Mouse (Mus musculus): ENCODE data around the gene Medag. TPM values are rescaled to one million over a fixed set of nuclear protein-coding genes. Genes with fewer than 3 reads are reported as not detected.
A peak's percentile ranks its signal among the peaks of the same experiment; 100 is the strongest.

The Medag gene
- polyA plus RNA-seq, 1 experiment from 2014 or later, result 6.8 TPM

DNA sequence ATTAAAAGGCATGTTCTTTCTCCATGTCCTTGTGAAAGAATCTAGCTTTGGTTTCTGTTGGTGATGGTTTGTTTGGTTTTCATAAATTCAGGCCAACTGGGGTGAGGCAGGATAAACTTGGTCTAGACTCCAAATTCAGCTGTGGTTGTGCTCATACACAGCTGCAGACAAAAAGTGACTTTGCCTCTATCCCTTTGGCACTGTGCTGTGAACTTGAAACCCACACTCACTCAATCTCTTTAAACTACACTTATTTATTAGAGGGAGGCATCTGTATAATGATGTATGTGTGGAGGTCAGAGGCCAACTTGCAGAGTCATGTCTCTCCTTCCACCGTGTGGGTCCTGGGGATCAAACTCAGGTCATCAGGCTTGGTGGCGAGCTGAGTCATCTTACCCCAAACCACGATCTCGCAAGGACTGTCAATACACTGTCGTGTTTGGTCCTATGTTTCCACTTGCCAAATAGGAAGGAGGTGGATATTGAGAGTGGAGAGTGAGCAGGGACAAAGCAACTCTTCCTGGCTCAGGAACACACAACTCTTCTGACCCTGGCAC is 25.2 kb upstream of the Medag start:
- H3K36me3 ChIP-seq, result no peaks in the 10 kb centered on the region
- H3K27me3 ChIP-seq, result no peaks in the 10 kb centered on the region
- no peak overlapping the region for H3K9ac ChIP-seq
- no peak overlapping the region for H3K4me2 ChIP-seq
- no peak for ATAC-seq (ENCODE audit: low FRiP score, low read depth)
- 88% methylated on average over 5 of the region's 5 CpGs for WGBS
- peaks cover 3% of the 10 kb centered on the region for H3K4me1 ChIP-seq (replicated peaks)
- no peak overlapping the region for H3K27ac ChIP-seq (replicated peaks)
- H3K9me3 ChIP-seq, result no peaks in the 10 kb centered on the region
- no peak overlapping the region for H3K4me3 ChIP-seq

- no peak overlapping the region for H3K27ac ChIP-seq (replicated peaks)
- no peaks in the 10 kb centered on the region for H3K9me3 ChIP-seq
- no peaks in the 10 kb centered on the region for H3K27me3 ChIP-seq
- no peaks in the 10 kb centered on the region for H3K36me3 ChIP-seq
- WGBS, result 82% methylated on average over 5 of the region's 5 CpGs
- no peak overlapping the region for H3K4me3 ChIP-seq
- no peak for ATAC-seq (ENCODE audit: low FRiP score, low read depth)
- no peaks in the 10 kb centered on the region for H3K4me1 ChIP-seq (replicated peaks)
- H3K4me2 ChIP-seq, result no peak overlapping the region
- no peak overlapping the region for H3K9ac ChIP-seq
These were observed 22.6 kb upstream of the Medag start for GRCm38 (mm10) chr5:149388947-149389346.

DNA sequence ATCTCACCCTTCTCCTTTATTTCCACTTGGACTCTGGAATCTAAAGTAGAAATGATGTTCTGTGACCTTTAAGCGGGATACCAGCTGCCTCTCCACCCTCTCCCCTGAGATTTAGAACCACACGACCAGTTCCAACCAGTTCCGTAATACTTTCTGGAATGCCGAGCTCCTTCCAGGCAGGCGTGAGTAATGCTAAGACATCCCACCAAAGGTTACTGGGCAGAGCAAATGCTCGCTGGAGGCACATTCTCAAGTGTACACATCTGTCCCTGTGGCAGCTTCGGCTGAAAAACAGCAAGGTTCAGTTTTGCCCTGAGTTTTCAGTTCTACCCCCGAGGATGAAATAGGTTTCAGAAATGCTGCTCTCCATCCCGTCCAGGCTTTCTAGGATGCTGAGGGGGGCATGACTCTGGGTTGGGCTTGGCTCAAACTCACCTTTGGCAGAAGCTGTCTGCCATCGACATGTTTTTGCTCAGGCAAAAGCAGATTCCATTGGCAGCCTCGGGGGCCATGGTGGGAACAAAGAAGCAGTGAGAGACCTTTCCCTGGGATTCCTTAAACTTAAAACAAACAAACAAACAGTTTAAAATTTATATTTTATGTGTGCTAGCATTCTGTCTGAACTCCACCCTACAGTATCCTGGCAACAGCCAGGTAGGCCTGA is 21.9 kb upstream of the Medag start:
- H3K9me3 ChIP-seq, result no peaks in the 10 kb centered on the region
- 69% methylated on average over 11 of the region's 11 CpGs for WGBS
- H3K27me3 ChIP-seq, result no peaks in the 10 kb centered on the region
- H3K9ac ChIP-seq, result no peak overlapping the region
- H3K4me3 ChIP-seq, result no peak overlapping the region
- H3K4me2 ChIP-seq, result no peak overlapping the region
- no peak overlapping the region for H3K27ac ChIP-seq (replicated peaks)
- H3K4me1 ChIP-seq (replicated peaks), result no peaks in the 10 kb centered on the region
- ATAC-seq (ENCODE audit: low FRiP score, low read depth), result no peak
- H3K36me3 ChIP-seq, result no peaks in the 10 kb centered on the region

DNA sequence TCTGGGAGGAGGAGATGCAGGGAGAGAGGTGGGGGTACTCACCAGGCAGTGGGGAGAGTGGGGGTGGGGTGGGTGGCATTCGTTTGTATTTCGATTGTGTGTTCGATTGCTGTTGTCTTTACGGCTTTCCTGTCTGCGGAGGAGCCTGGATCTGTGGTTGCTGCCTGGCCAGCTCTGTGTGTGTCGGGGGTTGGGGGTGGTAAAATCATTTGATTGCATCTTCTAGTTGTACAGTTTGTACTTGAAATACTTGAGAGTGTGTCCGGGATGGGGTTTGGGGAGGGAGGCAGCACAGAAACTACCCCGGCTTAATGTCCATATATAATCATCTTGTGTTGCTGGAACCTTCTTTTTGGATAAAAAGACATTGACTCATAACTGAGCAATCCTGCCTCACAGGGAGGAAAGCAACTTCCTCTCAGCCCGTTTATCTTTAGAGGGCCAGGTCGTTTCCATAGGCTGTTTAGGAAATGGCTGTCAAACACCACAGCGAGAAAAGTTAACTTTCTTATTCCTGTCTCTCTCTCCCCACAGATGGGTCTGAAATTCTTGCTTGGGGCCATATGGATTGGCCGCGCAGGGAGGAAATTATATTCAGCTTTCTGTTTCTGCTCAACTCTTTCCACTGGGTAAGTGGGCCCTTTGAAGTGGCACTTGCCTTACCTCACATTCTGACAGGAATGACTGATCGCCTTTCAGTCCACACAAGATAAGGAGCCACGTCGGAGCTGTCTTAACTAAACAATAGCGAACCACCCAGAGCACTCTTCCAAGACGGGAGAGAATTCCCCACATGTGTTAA is 19.8 kb upstream of the Medag start:
- Histone ChIP-seq H3K9me3 (no peaks in the 10 kb centered on the region), H3K27ac (replicated peaks) (no peak overlapping the region), H3K27me3 (no peaks in the 10 kb centered on the region), H3K36me3 (no peaks in the 10 kb centered on the region), H3K4me2 (no peak overlapping the region), H3K9ac (no peak overlapping the region), H3K4me3 (no peak overlapping the region), H3K4me1 (replicated peaks) (no peaks in the 10 kb centered on the region)
- no peak for ATAC-seq (ENCODE audit: low FRiP score, low read depth)
- 65% methylated on average over 18 of the region's 18 CpGs for WGBS

DNA sequence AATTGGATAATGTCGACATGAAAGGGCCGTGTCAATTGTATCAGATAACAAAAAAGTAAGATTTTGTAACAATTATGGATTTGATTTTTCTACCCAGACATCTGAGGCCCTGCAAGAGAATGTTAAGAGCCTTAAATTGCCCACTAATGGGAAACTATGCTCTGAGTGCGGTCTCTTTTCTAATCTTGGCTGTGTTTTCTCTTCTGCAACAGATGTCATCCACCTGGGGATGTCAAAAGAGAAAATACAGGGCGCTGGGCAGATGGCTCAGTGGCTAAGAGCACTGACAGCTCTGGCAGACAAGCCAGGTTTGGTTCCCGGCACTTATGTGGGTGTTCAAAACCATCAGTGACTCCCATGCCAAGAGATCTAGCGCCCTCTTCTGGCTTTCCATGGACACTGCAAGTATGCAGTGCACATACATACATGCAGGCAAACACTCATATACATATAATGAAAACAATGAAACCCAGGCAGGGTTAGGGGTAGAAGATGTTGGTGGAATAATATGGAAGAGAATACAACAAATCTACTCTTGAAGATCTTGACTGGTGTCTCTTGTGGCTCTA is 19.0 kb upstream of the Medag start:
- Histone ChIP-seq H3K27ac (replicated peaks) (no peak overlapping the region), H3K9me3 (no peaks in the 10 kb centered on the region), H3K4me2 (no peak overlapping the region), H3K27me3 (no peaks in the 10 kb centered on the region), H3K4me1 (replicated peaks) (no peaks in the 10 kb centered on the region), H3K4me3 (no peak overlapping the region), H3K36me3 (no peaks in the 10 kb centered on the region), H3K9ac (no peak overlapping the region)
- no peak for ATAC-seq (ENCODE audit: low FRiP score, low read depth)
- WGBS, result 78% methylated on average over 6 of the region's 6 CpGs

DNA sequence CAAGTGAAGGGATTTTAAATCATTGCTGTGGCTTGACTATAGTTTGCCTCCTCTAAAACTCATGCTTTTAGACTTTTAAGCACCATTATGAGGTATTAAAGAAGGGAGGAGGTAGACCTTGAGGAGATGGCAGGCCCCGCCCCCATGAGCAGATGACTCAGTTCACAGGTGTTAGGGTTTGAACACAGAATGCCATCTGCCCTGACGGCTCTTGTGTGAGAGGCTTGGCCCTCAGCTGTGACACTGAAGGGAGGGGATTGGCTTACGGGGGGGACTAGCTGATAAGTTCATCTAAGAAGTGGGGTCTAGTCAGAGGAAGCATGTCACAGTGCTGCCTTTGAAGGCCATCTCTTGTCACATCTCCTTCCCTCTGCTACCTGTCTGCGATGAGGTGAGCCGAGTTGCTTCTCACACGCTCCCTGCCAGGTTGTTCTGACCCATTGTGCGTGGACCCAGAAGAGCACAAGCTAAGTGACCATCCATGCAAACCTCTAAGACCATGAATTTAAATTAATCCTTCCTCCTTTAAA is 10.0 kb upstream of the Medag start:
- Histone ChIP-seq H3K27me3 (no peaks in the 10 kb centered on the region), H3K36me3 (no peaks in the 10 kb centered on the region), H3K9ac (no peak overlapping the region), H3K9me3 (no peaks in the 10 kb centered on the region; the same call in 1 of the 2 replicates), H3K4me3 (no peak overlapping the region), H3K4me2 (no peak overlapping the region), H3K4me1 (replicated peaks) (peaks cover 1% of the 10 kb centered on the region), H3K27ac (replicated peaks) (no peak overlapping the region)
- 92% methylated on average over 7 of the region's 7 CpGs for WGBS
- no peak for ATAC-seq (ENCODE audit: low FRiP score, low read depth)

GRCm38 (mm10) chr5:149402029-149402428 is 9.5 kb upstream of the Medag start:
- no peak for ATAC-seq (ENCODE audit: low FRiP score, low read depth)
- Histone ChIP-seq H3K4me1 (replicated peaks) (peaks cover 3% of the 10 kb centered on the region), H3K4me2 (no peak overlapping the region), H3K9me3 (no peaks in the 10 kb centered on the region; the same call in 1 of the 2 replicates), H3K4me3 (no peak overlapping the region), H3K36me3 (no peaks in the 10 kb centered on the region), H3K9ac (no peak overlapping the region), H3K27me3 (no peaks in the 10 kb centered on the region), H3K27ac (replicated peaks) (no peak overlapping the region)
- WGBS, result 91% methylated on average over 10 of the region's 10 CpGs

- Histone ChIP-seq H3K4me3 (no peak overlapping the region), H3K36me3 (no peaks in the 10 kb centered on the region), H3K4me1 (replicated peaks) (peaks cover 3% of the 10 kb centered on the region), H3K27me3 (no peaks in the 10 kb centered on the region), H3K9me3 (no peaks in the 10 kb centered on the region; the same call in 1 of the 2 replicates), H3K9ac (no peak overlapping the region), H3K4me2 (no peak overlapping the region), H3K27ac (replicated peaks) (no peak overlapping the region)
- WGBS, result 65% methylated on average over 5 of the region's 5 CpGs
- ATAC-seq (ENCODE audit: low FRiP score, low read depth), result peak; percentile 57; the same call in 1 of the 2 replicates
These were observed 8.2 kb upstream of the Medag start for GRCm38 (mm10) chr5:149403386-149403785.

GRCm38 (mm10) chr5:149404710-149405109 is 6.8 kb upstream of the Medag start:
- Histone ChIP-seq H3K9me3 (no peaks in the 10 kb centered on the region; the same call in 1 of the 2 replicates), H3K4me1 (replicated peaks) (peaks cover 3% of the 10 kb centered on the region), H3K9ac (no peak overlapping the region), H3K4me2 (no peak overlapping the region), H3K27me3 (no peaks in the 10 kb centered on the region), H3K4me3 (no peak overlapping the region), H3K27ac (replicated peaks) (no peak overlapping the region), H3K36me3 (no peaks in the 10 kb centered on the region)
- no peak for ATAC-seq (ENCODE audit: low FRiP score, low read depth)
- 82% methylated on average over 5 of the region's 5 CpGs for WGBS

GRCm38 (mm10) chr5:149406791-149407276 is 4.7 kb upstream of the Medag start:
- Histone ChIP-seq H3K27me3 (no peaks in the 10 kb centered on the region), H3K9me3 (no peaks in the 10 kb centered on the region; the same call in 1 of the 2 replicates), H3K27ac (replicated peaks) (no peak overlapping the region), H3K4me2 (no peak overlapping the region), H3K4me1 (replicated peaks) (peaks cover 13% of the 10 kb centered on the region), H3K36me3 (no peaks in the 10 kb centered on the region), H3K9ac (no peak overlapping the region), H3K4me3 (no peak overlapping the region)
- 61% methylated on average over 8 of the region's 8 CpGs for WGBS
- ATAC-seq (ENCODE audit: low FRiP score, low read depth), result no peak

DNA sequence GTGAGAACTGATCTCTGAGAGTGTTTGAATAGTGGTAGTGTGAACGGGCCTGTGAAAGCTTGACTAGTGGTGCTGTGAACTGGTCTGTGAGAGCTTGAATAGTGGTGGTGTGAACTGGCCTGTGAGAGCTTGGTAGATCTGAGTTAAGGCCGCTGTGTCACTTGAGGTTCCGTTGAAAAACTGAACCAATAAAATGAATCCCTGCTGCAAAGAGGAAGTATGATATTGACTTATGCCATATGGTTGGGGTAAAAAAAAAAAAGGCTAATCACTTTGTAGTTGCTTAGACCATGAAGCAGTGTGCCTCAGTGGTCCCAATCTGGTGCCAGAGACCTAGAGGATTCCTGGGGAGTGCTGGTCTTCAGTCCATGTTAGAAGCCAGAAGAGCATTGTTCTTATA is 2.0 kb upstream of the Medag start:
- Histone ChIP-seq H3K27me3 (no peaks in the 10 kb centered on the region), H3K4me2 (no peak overlapping the region), H3K27ac (replicated peaks) (no peak overlapping the region), H3K36me3 (no peaks in the 10 kb centered on the region), H3K9ac (no peak overlapping the region), H3K9me3 (no peaks in the 10 kb centered on the region; the same call in 1 of the 2 replicates), H3K4me3 (no peak overlapping the region), H3K4me1 (replicated peaks) (peaks cover 17% of the 10 kb centered on the region)
- no peak for ATAC-seq (ENCODE audit: low FRiP score, low read depth)
- 95% methylated on average over 3 of the region's 3 CpGs for WGBS
